8 mouse cellular contexts compared by ENCODE assay signal in genomic region chr4:84883646-84884045, GRCm38 (mm10). TPM values are rescaled to one million over a fixed set of nuclear protein-coding genes. Genes with fewer than 3 reads are reported as not detected.
DNase-seq lines count a peak whose midpoint lies in the region; ATAC-seq and TF ChIP-seq lines count a peak whose summit lies in the region.

No protein-coding gene starts in this region.

- H3K4me2 ChIP-seq in neural tube, embryonic 11.5 days (ENCODE audit: low read depth), result peak overlapping the region; percentile 79
- H3K4me2 ChIP-seq in limb, embryonic 13.5 days (replicated peaks), result peak overlapping the region; percentile 70

- H3K4me1 ChIP-seq in neural tube, embryonic 11.5 days (ENCODE audit: control insufficient read depth, insufficient read depth, low read length), result no peaks in the 10 kb centered on the region
- H3K4me1 ChIP-seq in limb, embryonic 13.5 days, result peaks cover 11% of the 10 kb centered on the region
- H3K4me1 ChIP-seq in small intestine, adult 2 months (ENCODE audit: control insufficient read depth, insufficient read depth, insufficient read length, low read length), result peaks cover 2% of the 10 kb centered on the region; the same call in 1 of the 2 replicates

- no peak for TF ChIP-seq CTCF in small intestine, adult 2 months (IDR thresholded peaks at IDR 0.05; ENCODE audit: extremely low read depth, insufficient read length, insufficient replicate concordance, low read depth, low read length)

- peak overlapping the region; percentile 89 for H3K9ac ChIP-seq in neural tube, embryonic 11.5 days (ENCODE audit: low read length)
- peak overlapping the region; percentile 98; the same call in 1 of the 2 replicates for H3K9ac ChIP-seq in limb, embryonic 13.5 days

- no peak for ATAC-seq in neural tube, embryonic 11.5 days (ENCODE audit: insufficient read depth, low FRiP score, low TSS enrichment)
- no peak for ATAC-seq in limb, embryonic 13.5 days (ENCODE audit: low FRiP score, low read depth)

- TF ChIP-seq POLR2A in small intestine, adult 2 months (IDR thresholded peaks at IDR 0.05; ENCODE audit: low read depth, low read length), result no peak

- WGBS in neural tube, embryonic 11.5 days, result 68% methylated on average over 12 of the region's 12 CpGs
- 68% methylated on average over 12 of the region's 12 CpGs for WGBS in limb, embryonic 13.5 days
- WGBS in small intestine, adult 2 months, result 80% methylated on average over 12 of the region's 12 CpGs

- no peaks in the 10 kb centered on the region for H3K36me3 ChIP-seq in neural tube, embryonic 11.5 days (ENCODE audit: control insufficient read depth, insufficient read depth, low read length)
- no peaks in the 10 kb centered on the region for H3K36me3 ChIP-seq in limb, embryonic 13.5 days
- no peaks in the 10 kb centered on the region for H3K36me3 ChIP-seq in small intestine, adult 2 months (ENCODE audit: control insufficient read depth, insufficient read depth, low read length)

- peak; percentile 15 for DNase-seq in adrenal gland, postnatal 25 days
- DNase-seq in adrenal gland, postnatal 4 days (ENCODE audit: low spot score in 2 of 2), result no peak
- DNase-seq in neural tube, embryonic 11.5 days (ENCODE audit: low spot score), result no peak
- no peak for DNase-seq in neural tube, embryonic 10.5 days (ENCODE audit: extremely low spot score, low spot score)
- no peak for DNase-seq in embryo, embryonic 10.5 days (ENCODE audit: low spot score)
- no peak for DNase-seq in cerebellum, adult 18-20 months

- H3K27me3 ChIP-seq in neural tube, embryonic 11.5 days (ENCODE audit: control insufficient read depth, insufficient read depth, low read length), result no peaks in the 10 kb centered on the region
- H3K27me3 ChIP-seq in limb, embryonic 13.5 days, result no peaks in the 10 kb centered on the region
- peaks cover 3% of the 10 kb centered on the region; the same call in 1 of the 2 replicates for H3K27me3 ChIP-seq in small intestine, adult 2 months (ENCODE audit: control insufficient read depth, insufficient read depth, low read length)

- H3K27ac ChIP-seq in neural tube, embryonic 11.5 days (ENCODE audit: low read depth, low read length), result no peak overlapping the region
- H3K27ac ChIP-seq in limb, embryonic 13.5 days, result peak overlapping the region; percentile 98
- H3K27ac ChIP-seq in small intestine, adult 2 months (ENCODE audit: insufficient read depth, low read depth, low read length), result peak overlapping the region; percentile 36; the same call in 1 of the 2 replicates

- no peak overlapping the region for H3K4me3 ChIP-seq in neural tube, embryonic 11.5 days (ENCODE audit: low read depth, low read length)
- H3K4me3 ChIP-seq in limb, embryonic 13.5 days, result peak overlapping the region; percentile 86
- H3K4me3 ChIP-seq in small intestine, adult 2 months (ENCODE audit: low read depth, low read length), result peak overlapping the region; percentile 99

- H3K9me3 ChIP-seq in neural tube, embryonic 11.5 days (ENCODE audit: control insufficient read depth, low read length), result no peaks in the 10 kb centered on the region
- 0 out of 2 replicates have a peak, but pooled peaks cover 4% of the 10 kb centered on the region for H3K9me3 ChIP-seq in limb, embryonic 13.5 days

RNA-seq across cellular contexts. Expression of gene Cntln, which starts 0.5 kb away (rescaled TPM):
- total RNA-seq in adrenal gland, postnatal 25 days (2021), result 13.4 and 14.2 TPM in 2 replicates
- total RNA-seq in adrenal gland, postnatal 4 days (2021), result 10 to 100 TPM; 23.6 to 24.4 TPM
- 9.7 and 11.5 TPM in 2 replicates for polyA plus RNA-seq in neural tube, embryonic 11.5 days (2014; fragmentation: Nextera tagmentation; extraction: Ambion mirVana)
- 13.6 and 15.4 TPM in 2 replicates for polyA plus RNA-seq in limb, embryonic 13.5 days (2015; fragmentation: Nextera tagmentation; extraction: Ambion mirVana)
- 0.28 and 0.42 TPM in 2 replicates for polyA plus RNA-seq in small intestine, adult 2 months (2012; rRNA removed)
